Mouse (Mus musculus): ENCODE measurements around the gene Hsd17b1. TPM values are rescaled to one million over a fixed set of nuclear protein-coding genes. Genes with fewer than 3 reads are reported as not detected.

Hsd17b1 gene
- total RNA-seq, 1 experiment from 2014 or later: 2.3 TPM

DNA sequence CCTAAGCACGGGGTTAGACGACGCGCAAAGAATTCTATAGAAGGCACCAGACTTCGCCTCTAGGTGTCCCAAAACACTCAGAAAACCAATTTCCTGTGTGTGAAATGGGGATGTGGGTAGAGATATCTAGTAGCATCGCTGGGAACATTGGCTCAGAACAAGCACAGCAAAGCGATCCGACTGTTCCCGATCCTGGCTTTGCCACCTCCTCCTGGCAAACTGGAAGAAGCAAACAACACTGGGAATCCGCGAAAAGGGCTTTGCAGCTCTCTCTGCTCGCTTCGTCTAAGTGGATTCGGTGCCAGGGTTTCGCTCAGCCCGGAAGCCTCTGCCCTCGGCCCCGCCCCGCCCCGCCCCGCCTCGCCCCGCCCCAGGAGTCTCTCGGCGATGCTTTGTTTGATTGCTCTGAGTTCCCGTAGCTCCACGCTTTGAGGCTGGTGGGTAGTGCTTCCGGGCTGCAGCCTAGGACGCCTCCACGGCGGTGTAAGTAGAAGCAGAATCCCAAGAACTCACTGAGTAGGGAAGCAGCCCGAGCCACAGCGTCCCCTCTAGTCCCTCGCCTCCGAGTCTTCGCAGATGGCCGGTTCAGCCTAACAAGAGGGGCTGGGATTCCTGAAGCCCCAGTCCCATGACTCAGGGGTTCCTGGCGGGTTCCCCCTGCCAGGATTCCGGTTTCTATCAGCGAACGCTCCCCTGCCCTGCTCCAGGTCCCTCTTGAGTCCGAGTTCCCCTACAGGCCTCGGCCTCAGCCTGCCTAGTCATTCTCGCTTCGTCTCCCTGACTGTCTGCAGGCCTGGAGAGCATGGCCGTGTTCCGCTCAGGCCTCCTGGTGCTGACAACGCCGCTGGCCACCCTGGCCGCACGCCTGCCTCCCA, 4.2 kb downstream of the Hsd17b1 start, which contains the start of gene Coasy:
Gene Coasy, plus strand, starts transcription at position 358 of the 875 bp plus-strand sequence.
- ATAC-seq (ENCODE audit: extremely low read depth, insufficient number of reproducible peaks, low FRiP score, poor library complexity, severe bottlenecking): peak; percentile 67

DNA sequence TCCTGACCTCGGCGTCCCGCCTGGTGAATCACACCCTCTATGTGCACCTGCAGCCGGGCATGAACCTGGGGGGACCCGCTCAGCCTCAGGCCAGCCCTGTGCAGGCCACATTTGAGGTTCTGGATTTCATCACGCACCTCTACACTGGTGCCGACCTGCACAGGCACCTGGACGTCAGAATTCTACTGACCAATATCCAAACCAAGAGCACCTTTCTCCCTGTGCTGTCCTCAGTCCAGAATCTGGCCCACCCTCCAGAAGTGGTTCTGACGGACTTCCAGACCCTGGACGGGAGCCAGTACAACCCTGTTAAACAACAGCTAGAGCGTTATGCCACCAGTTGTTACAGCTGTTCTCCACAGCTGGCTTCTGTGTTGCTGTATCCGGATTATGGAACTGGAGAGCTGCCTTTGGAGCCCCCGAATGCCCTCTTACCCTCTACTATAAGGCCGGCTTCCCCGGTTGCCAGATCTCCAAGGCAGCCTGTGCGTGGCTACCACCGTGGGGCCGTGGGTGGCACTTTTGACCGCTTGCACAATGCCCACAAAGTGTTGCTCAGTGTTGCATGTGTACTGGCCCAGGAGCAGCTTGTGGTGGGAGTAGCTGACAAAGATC, 5.0 kb downstream of the Hsd17b1 start:
- ATAC-seq (ENCODE audit: extremely low read depth, insufficient number of reproducible peaks, low FRiP score, poor library complexity, severe bottlenecking): no peak

DNA sequence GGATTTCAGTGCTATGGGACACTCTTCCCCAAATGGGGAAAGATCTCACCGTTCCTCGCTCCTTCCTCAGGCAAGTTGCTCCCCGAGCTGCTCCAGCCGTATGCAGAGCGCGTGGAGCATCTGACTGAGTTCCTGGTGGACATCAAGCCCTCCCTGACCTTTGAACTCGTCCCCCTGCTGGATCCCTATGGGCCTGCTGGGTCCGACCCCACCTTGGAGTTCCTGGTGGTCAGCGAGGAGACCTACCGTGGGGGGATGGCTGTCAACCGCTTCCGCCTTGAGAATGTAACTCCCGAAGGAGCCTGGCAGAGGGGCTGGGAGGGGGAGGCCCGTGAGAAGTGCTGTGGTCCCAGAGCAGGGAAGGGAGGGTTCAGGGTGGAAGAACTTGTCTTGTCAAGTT, 6.0 kb downstream of the Hsd17b1 start:
- no peak for ATAC-seq (ENCODE audit: extremely low read depth, insufficient number of reproducible peaks, low FRiP score, poor library complexity, severe bottlenecking)

DNA sequence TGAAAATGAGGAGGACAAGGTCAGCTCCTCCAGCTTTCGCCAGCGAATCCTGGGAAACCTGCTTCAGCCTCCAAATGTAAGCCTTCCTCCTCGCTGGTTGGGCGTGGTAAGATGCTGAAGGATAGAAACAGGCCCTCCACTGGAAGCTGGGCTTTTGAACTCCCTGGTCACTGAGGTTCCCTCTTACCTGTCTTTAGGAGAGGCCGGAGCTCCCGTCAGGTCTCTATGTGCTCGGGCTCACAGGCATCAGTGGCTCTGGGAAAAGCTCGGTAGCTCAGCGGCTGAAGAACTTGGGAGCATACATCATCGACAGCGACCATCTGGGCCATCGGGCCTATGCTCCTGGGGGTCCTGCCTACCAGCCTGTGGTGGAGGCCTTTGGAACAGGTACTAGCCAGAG, 6.6 kb downstream of the Hsd17b1 start:
- no peak for ATAC-seq (ENCODE audit: extremely low read depth, insufficient number of reproducible peaks, low FRiP score, poor library complexity, severe bottlenecking)

DNA sequence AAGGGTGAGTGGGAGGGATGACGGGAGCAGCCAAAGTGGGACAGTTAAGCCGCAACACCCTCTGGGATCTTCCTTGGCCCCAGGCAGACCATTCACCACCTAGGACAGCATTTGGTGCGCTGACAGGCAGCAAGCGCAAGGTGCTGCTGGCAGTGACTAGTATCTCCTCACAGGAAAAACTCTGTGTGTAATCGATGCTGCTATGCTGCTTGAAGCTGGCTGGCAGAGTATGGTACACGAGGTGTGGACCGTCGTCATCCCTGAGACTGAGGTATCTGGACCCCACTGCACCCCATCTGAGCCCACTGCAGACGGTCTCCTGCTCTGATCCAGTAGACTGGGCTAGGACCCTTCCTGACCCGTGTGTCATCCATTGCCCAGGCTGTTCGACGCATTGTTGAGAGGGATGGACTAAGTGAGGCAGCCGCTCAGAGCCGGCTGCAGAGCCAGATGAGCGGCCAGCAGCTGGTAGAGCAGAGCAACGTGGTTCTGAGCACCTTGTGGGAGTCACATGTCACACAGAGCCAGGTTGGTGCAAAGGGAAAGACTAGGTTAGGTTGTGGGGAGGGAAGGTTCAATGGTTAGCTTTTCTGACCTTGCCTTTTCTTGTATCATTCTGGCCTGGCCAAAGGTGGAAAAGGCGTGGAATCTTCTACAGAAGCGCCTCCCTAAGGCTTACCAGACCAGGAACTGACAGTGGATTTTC, 7.6 kb downstream of the Hsd17b1 start:
- no peak for ATAC-seq (ENCODE audit: extremely low read depth, insufficient number of reproducible peaks, low FRiP score, poor library complexity, severe bottlenecking)

DNA sequence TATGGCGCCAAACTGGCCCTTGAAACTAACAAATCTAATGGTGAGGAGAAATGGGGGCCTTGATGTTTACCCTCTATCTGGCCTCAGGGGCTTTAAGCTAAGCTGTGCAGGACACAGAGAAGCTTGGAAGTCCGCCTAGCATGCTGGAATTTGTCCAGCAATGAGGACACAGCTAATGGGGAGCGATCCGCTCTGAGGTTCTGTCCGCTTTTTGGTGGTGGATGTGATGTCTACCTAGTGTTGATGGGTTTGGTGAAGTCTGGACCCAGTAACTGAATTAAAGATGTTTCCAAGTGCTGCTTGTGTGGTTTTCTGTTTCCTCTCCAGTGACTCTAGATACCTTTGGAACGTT, 8.1 kb downstream of the Hsd17b1 start:
- ATAC-seq (ENCODE audit: extremely low read depth, insufficient number of reproducible peaks, low FRiP score, poor library complexity, severe bottlenecking): no peak

DNA sequence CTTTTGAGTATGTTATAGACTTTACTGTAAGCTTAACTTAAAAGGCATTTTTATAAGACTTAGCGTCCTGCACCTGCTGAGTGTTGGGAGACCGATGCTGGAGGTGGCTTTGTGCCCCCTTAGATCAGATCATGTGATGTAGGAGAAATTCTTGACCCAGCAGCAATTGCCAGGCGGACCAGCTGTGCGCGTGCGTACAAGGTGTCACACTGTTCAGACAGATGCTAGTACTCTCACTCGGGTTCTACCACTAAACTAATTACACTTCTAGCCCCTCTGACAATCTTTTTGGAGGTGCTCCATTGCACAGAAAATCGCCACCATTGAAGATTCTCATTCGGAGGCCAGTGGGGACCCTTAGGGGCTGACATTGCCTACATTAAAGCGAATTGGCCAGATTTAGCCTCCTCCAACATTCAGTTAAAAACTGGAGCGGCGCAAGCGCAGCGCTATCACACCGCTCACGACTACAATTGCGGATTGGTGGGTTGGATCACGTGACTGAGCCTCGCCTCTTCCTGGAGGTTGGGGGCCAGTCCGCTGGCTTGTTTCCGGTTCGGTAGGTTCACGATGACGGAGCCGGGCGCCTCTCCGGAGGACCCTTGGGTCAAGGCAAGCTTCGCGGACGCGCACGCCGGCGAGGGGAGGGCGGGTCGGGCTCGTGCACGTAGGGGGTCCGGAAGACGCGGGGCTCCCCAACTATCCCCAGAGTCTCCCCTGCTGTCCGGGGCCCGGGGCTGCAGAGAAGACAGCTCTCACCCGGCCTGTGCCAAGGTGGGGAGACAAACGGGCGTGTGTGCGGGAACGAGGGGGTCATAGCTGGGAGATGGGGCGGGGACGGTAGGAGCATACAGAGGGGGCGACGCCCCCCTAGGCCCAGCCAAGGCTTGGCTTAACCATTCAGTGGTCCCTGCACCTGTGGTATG, 8.8 kb downstream of the Hsd17b1 start, which contains the start of gene Mlx:
Gene Mlx, plus strand, starts transcription at position 522 of the 926 bp plus-strand sequence.
- ATAC-seq (ENCODE audit: extremely low read depth, insufficient number of reproducible peaks, low FRiP score, poor library complexity, severe bottlenecking): peak; percentile 62

DNA sequence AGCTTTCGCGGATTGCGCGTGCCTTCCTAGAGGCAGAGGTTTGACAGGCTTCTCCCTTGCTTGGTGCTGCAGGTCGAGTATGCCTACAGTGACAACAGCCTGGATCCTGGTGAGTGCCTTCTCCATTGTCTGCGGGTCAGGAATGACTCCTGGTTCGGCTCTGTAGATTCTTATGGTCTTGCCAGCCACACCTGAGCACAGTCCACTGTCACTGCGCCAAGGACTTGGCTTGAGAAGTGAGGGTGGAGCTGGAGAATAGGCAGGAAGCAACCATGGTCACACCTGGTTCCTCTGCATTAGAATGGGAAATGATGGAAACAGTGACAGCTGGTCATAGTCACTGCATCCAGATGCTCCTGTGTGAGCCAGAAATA, 9.5 kb downstream of the Hsd17b1 start:
- no peak for ATAC-seq (ENCODE audit: extremely low read depth, insufficient number of reproducible peaks, low FRiP score, poor library complexity, severe bottlenecking)

DNA sequence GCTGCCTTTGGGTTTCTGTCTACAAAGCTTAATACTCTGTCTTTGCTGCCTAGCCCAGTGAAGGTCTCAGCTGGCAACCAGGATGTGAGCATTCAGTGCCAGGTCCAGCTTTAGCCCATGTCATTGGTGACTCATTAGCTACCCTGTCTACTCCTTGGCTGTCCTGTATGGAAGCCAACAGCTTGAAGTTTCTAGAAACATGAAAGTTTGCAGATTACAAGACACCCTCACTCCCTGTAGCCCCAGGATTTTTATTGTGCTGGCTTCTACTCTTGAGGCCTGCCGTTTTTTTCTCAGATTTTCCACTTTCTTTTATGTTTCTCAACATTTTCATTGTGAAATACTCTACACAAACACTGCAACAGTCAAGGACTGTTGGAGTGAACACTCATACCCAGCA, 11.7 kb downstream of the Hsd17b1 start:
- no peak for ATAC-seq (ENCODE audit: extremely low read depth, insufficient number of reproducible peaks, low FRiP score, poor library complexity, severe bottlenecking)

DNA sequence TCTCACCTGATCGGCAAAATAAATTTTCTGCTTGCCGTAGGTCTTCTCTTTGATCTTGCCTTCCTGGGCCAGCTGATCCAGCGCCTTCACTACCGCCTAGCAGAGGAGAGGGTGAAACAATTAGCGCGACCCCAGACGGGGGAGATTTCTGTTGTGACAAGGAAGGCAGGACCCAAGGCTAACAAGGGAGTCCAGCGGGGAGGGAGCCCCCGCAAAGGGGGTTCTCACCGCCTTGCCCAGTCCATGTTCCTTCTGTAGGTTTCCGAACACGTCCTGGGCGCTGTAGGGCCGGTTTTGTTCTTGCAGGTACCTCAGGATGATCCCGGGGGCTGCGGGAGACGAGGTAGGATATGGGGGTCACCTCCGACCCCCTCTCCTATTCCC, 16.7 kb downstream of the Hsd17b1 start:
- ATAC-seq (ENCODE audit: extremely low read depth, insufficient number of reproducible peaks, low FRiP score, poor library complexity, severe bottlenecking): no peak; the same call in 1 of the 2 replicates

DNA sequence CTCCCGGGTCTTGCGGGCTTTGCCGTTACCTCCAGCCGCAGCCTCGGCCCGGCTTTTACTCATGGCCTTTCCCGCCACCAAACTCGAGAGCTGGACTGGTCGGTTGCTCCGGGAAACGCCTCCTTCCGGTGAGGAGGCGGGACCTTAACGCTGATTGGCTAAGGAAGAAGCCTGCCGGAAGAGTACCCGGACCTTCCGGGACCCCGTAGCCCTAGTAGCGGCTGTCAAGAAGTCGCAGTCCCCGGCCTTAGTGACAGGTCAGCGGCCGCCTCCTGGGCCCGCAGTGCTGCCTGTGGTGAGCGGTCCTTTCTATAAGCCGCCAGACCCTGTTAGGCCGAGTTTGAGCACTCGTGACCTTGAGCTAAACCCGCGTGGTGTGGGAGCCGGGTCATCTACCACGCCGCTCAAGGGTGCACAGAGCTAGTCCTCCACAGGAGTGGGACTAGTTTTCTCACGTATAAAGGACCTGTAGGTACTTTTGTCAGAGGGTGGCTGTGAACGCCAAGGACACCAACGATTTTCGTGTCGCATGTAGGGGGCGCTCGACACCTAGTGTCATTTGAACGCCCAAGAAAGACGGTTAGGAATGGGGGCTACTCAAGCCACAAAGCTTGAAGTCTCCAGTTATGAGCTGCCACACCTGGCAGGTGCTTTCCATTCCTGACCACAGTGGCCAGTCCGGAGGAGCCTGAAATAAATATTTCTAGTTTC, 17.3 kb downstream of the Hsd17b1 start, which contains the start of gene Psmc3ip:
Gene Psmc3ip, minus strand, starts transcription at position 123 of the 711 bp plus-strand sequence.
- ATAC-seq (ENCODE audit: extremely low read depth, insufficient number of reproducible peaks, low FRiP score, poor library complexity, severe bottlenecking): peak; percentile 96

DNA sequence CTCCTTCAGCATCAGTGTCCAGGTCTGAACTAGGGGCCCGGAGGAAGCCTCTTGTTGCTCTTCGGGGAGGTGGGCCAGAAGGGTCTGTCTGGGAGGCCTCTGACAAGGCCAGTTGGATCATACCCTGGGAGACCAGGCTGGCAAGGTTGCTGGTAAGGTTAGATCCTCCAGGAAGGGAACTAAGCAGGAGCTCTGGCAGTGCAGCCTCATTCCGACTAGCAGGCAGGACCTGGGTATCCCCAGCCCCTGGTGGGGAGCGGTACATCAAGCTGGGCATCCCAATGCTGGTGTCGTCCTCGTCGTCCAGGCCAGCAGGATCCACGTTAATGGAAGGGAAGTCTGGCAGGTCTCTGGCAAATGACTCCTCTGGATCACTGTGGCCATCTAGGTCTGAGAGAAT, 20.0 kb downstream of the Hsd17b1 start:
- no peak for ATAC-seq (ENCODE audit: extremely low read depth, insufficient number of reproducible peaks, low FRiP score, poor library complexity, severe bottlenecking)

DNA sequence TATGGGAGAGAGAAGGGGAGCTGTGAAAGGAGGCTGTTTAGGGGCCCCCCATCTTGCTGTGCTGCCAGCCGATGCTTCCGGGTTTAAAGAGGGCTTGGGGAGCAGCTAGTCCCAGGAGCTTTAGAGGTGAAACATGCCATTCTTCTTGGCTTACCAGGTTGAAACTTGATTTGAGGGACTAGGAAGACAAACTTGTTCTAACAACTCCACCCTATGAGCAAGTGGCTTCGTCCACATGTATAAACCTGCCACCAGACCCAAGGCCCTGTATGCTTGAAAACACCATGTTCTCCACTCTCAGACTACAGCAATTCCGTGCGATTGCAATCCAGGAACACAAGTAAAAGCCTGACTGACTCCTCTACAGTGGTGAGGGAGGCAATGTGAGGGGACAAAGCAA, 24.8 kb downstream of the Hsd17b1 start:
- ATAC-seq (ENCODE audit: extremely low read depth, insufficient number of reproducible peaks, low FRiP score, poor library complexity, severe bottlenecking): no peak

DNA sequence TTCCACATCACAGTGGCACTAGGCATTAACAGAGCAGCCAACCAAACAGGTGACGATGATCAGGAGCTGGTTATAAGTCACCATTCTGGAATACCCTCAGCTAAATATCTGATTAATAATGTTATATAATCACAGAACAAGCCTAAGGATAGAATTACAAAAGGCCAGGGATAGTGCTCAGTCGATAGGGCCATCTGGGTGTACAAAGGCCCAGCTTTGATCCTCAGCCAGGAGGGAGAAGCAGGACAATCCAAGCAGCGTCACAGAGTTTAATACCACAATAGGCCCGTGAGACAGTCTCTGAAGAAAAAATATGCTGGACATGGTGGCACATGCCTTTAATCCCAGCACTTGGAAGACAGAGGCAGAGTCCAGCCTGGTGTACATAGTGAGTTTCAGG, 31.1 kb downstream of the Hsd17b1 start:
- no peak for ATAC-seq (ENCODE audit: extremely low read depth, insufficient number of reproducible peaks, low FRiP score, poor library complexity, severe bottlenecking)

DNA sequence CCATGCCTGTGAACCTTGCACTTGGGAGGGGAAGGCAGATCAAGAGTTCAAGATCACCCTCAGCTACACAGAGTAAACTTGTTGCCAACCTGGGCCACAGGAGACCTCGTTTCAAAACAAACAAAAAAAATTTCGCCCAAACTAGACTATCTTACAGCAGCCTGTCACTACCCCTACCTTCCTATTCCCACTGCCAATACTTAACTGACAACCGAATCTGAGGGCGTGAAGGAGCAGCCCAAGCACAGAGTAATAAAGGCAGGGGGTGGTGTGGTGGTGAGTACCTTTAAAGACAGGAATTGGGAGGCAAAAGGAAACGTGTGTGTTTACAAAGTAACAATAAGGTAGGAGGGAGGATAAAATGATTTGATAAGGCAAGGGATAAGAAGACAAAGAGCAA, 32.5 kb downstream of the Hsd17b1 start:
- ATAC-seq (ENCODE audit: extremely low read depth, insufficient number of reproducible peaks, low FRiP score, poor library complexity, severe bottlenecking): no peak

DNA sequence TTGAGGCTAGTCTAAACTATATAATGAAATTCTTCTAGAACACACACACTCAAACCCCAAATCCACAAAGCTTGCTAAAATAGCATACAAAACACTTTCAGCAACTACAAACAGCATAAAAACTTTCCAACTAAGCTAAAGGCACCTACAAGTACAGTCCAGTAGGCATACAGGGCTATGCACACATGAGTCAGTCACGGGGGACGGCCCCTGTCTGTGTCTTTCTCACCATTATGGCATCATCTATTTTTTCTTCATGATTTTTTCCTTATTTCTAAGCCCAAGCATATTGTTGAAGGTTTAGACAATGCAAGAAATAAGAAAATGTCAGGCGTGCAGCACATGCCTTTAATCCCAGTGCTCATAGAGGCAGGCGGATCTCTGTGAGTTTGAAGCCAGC, 33.0 kb downstream of the Hsd17b1 start:
- no peak for ATAC-seq (ENCODE audit: extremely low read depth, insufficient number of reproducible peaks, low FRiP score, poor library complexity, severe bottlenecking)

DNA sequence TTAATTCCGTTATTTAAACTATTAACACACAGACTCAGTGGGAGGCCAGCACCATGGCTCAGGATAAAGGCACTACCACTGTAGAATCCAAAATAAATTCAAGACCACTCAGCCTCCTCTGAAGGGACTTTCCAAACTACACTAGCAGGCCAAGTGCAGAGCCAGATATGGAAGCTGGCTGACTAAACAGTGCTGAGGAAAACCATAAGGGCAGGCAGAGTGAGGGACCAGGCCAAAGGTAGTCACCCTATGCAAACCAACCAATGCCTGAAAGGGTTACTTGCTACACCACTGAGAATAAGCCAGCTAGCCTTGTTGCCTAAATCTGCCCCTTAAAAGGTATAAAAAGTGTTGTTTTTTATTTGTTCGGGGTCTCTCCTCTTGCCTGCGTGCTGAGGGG, 34.0 kb downstream of the Hsd17b1 start:
- ATAC-seq (ENCODE audit: extremely low read depth, insufficient number of reproducible peaks, low FRiP score, poor library complexity, severe bottlenecking): no peak

DNA sequence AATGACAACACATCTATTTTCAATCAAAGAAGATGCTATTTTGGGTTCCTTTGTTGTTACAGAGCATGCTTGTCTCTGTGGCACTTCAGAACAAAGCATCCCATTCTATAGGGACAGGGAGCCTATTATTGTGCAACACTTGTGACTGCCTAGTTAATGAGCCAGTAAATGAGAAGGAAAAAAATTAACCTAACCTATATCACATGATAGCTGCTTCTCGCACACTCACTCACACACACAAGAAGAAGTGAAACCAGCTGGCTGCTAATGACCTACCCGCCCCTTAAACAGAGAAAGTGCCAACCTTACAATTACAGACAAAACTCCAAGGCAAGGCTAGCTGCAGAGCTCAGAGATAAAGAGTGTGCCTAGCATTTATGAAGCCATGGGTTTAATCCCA, 37.4 kb downstream of the Hsd17b1 start:
- peak; percentile 46; the same call in 1 of the 2 replicates for ATAC-seq (ENCODE audit: extremely low read depth, insufficient number of reproducible peaks, low FRiP score, poor library complexity, severe bottlenecking)
